Mouse (Mus musculus) kidney, postnatal 0 days (tissue): Measurements from ENCODE around the gene H1fx. TPM values are rescaled to one million over a fixed set of nuclear protein-coding genes. Genes with fewer than 3 reads are reported as not detected.

Experiments used
- ATAC-seq: fragments of 200-750 bp; cut with Nextera tagmentation; replicated peaks from 2 replicates; pipeline ENCODE4 v1.8.0; 2017; ENCODE audit warnings: low read depth, moderate number of reproducible peaks, moderate TSS enrichment, moderate library complexity; ENCODE audit not compliant: low FRiP score
- DNase-seq: peaks from one replicate; pipeline ENCODE4 v3.0.0-alpha.2; 2016; ENCODE audit warnings: low spot score
- H3K27ac ChIP-seq: fragments of 300-500 bp; sonication (generic); 2 replicates; pipeline ENCODE4 v1.5.1; 2014; ENCODE audit warnings: mild to moderate bottlenecking
- H3K27me3 ChIP-seq: fragments of 300-500 bp; sonication (generic); 2 replicates; pipeline ENCODE4 v1.6.1; 2014; ENCODE audit warnings: low read length, mixed read lengths; ENCODE audit not compliant: insufficient read depth
- H3K36me3 ChIP-seq: fragments of 300-500 bp; sonication (generic); 2 replicates; pipeline ENCODE4 v1.6.1; 2014; ENCODE audit warnings: low read length, mixed read lengths; ENCODE audit not compliant: insufficient read depth
- H3K4me1 ChIP-seq: fragments of 300-500 bp; sonication (generic); replicated peaks from 2 replicates; pipeline ENCODE4 v1.6.1; 2014; ENCODE audit warnings: antibody characterized with exemption, low read length, mixed read lengths; ENCODE audit not compliant: insufficient read depth
- H3K4me2 ChIP-seq: fragments of 300-500 bp; sonication (generic); 2 replicates; pipeline ENCODE4 v1.6.1; 2014; ENCODE audit warnings: mild to moderate bottlenecking, low read length, moderate library complexity, mixed read lengths
- H3K4me3 ChIP-seq: fragments of 300-500 bp; sonication (generic); replicated peaks from 2 replicates; pipeline ENCODE4 v1.5.1; 2014; ENCODE audit warnings: low read depth, low read length
- H3K9ac ChIP-seq: fragments of 300-500 bp; sonication (generic); 2 replicates; pipeline ENCODE4 v1.6.1; 2014; ENCODE audit warnings: low read depth, low read length
- H3K9me3 ChIP-seq: fragments of 300-500 bp; sonication (generic); replicated peaks from 2 replicates; pipeline ENCODE4 v1.6.1; 2016; ENCODE audit warnings: low read length, inconsistent platforms, mixed read lengths
- CTCF ChIP-seq: IDR thresholded peaks from 2 replicates; pipeline ENCODE4 v1.5.1; 2016; ENCODE audit warnings: antibody characterized with exemption, low read depth, mild to moderate bottlenecking, moderate library complexity
- WGBS: fragments of 180-500 bp; shearing (Covaris S2); extraction: QIAGEN DNeasy Blood & Tissue Kit; methylation state at CpG from one replicate; pipeline ENCODE4 v1.1.7; 2014; 5-methylcytosine and 5-hydroxymethylcytosine counted together
- polyA plus RNA-seq: library from polyadenylated mRNA; unstranded; fragments of >200 nt; fragmentation: Nextera tagmentation; extraction: Ambion mirVana; gene quantifications from 2 replicates; pipeline ENCODE4 v1.2.1, GENCODE M21; 2015

Gene H1fx
- polyA plus RNA-seq, 1 experiment from 2014 or later = 72.1 TPM

- no peak for TF ChIP-seq CTCF
- DNase-seq = no peak
- no peak overlapping the region for H3K27ac ChIP-seq
Measured at GRCm38 (mm10) chr6:87991886-87992285, 10.4 kb upstream of the H1fx start.

GRCm38 (mm10) chr6:87991216-87991615 lies 9.8 kb upstream of the H1fx start:
- Histone ChIP-seq H3K9me3 (no peaks in the 10 kb centered on the region), H3K4me1 (peaks cover 15% of the 10 kb centered on the region; the same call in 1 of the 2 replicates), H3K27me3 (no peaks in the 10 kb centered on the region), H3K4me3 (no peak overlapping the region), H3K36me3 (0 out of 2 replicates have a peak, but pooled peaks cover 9% of the 10 kb centered on the region), H3K4me2 (no peak overlapping the region), H3K9ac (no peak overlapping the region), H3K27ac (no peak overlapping the region)
- WGBS = 85% methylated on average over 4 of the region's 4 CpGs
- no peak for ATAC-seq
- no peak for DNase-seq
- TF ChIP-seq CTCF = no peak

More at GRCm38 (mm10) chr6:87991886-87992285, 10.4 kb upstream of the H1fx start:
- Histone ChIP-seq H3K4me3 (no peak overlapping the region), H3K4me2 (no peak overlapping the region), H3K9me3 (no peaks in the 10 kb centered on the region), H3K36me3 (0 out of 2 replicates have a peak, but pooled peaks cover 6% of the 10 kb centered on the region), H3K4me1 (peaks cover 15% of the 10 kb centered on the region; the same call in 1 of the 2 replicates), H3K27me3 (no peaks in the 10 kb centered on the region), H3K9ac (no peak overlapping the region)
- ATAC-seq = no peak
- 69% methylated on average over 1 of the region's 1 CpGs for WGBS

GRCm38 (mm10) chr6:87982506-87982905 lies 1.1 kb upstream of the H1fx start:
- H3K36me3 ChIP-seq = 0 out of 2 replicates have a peak, but pooled peaks cover 3% of the 10 kb centered on the region
- TF ChIP-seq CTCF = no peak
- H3K4me1 ChIP-seq = peaks cover 14% of the 10 kb centered on the region
- DNase-seq (no peak), ATAC-seq (no peak)
- no peak overlapping the region; the same call in 1 of the 2 replicates for H3K9ac ChIP-seq
- peak overlapping the region; percentile 73 for H3K4me3 ChIP-seq
- H3K4me2 ChIP-seq = peak overlapping the region; percentile 89
- H3K27me3 ChIP-seq = no peaks in the 10 kb centered on the region
- H3K27ac ChIP-seq = no peak overlapping the region
- 58% methylated on average over 9 of the region's 9 CpGs for WGBS
- no peaks in the 10 kb centered on the region for H3K9me3 ChIP-seq

GRCm38 (mm10) chr6:87981030-87981485 lies 379 bp downstream of the H1fx start:
- TF ChIP-seq CTCF = no peak
- peak overlapping the region; percentile 73 for H3K4me3 ChIP-seq
- peak; percentile 47 for DNase-seq

GRCm38 (mm10) chr6:87980374-87981029 lies 935 bp downstream of the H1fx start:
- WGBS = under 1% methylated on average over 64 of the region's 66 CpGs
- peak; percentile 56 for TF ChIP-seq CTCF
- Histone ChIP-seq H3K4me2 (peak overlapping the region; percentile 89), H3K27ac (peak overlapping the region; percentile 77), H3K27me3 (no peaks in the 10 kb centered on the region), H3K4me1 (peaks cover 14% of the 10 kb centered on the region), H3K9ac (peak overlapping the region; percentile 84), H3K36me3 (no peaks in the 10 kb centered on the region), H3K4me3 (peak overlapping the region; percentile 73), H3K9me3 (no peaks in the 10 kb centered on the region)
- peak; percentile 83 for ATAC-seq
- DNase-seq = peak; percentile 86

More at GRCm38 (mm10) chr6:87981030-87981485, 379 bp downstream of the H1fx start:
- peaks cover 14% of the 10 kb centered on the region for H3K4me1 ChIP-seq
- peak overlapping the region; percentile 89 for H3K4me2 ChIP-seq
- H3K27ac ChIP-seq = peak overlapping the region; percentile 77
- H3K36me3 ChIP-seq = no peaks in the 10 kb centered on the region
- no peaks in the 10 kb centered on the region for H3K9me3 ChIP-seq
- ATAC-seq = peak; percentile 40
- H3K27me3 ChIP-seq = no peaks in the 10 kb centered on the region
- H3K9ac ChIP-seq = peak overlapping the region; percentile 84
- WGBS = under 1% methylated on average over 47 of the region's 56 CpGs

GRCm38 (mm10) chr6:87979728-87980127 lies 1.7 kb downstream of the H1fx start:
- Histone ChIP-seq H3K4me1 (peaks cover 14% of the 10 kb centered on the region), H3K9ac (no peak overlapping the region), H3K9me3 (no peaks in the 10 kb centered on the region), H3K36me3 (no peaks in the 10 kb centered on the region), H3K27ac (no peak overlapping the region), H3K27me3 (no peaks in the 10 kb centered on the region), H3K4me2 (peak overlapping the region; percentile 89), H3K4me3 (peak overlapping the region; percentile 73)
- no peak for TF ChIP-seq CTCF
- no peak for DNase-seq
- WGBS = 60% methylated on average over 3 of the region's 3 CpGs
- no peak for ATAC-seq
